In the genomic region with DNA sequence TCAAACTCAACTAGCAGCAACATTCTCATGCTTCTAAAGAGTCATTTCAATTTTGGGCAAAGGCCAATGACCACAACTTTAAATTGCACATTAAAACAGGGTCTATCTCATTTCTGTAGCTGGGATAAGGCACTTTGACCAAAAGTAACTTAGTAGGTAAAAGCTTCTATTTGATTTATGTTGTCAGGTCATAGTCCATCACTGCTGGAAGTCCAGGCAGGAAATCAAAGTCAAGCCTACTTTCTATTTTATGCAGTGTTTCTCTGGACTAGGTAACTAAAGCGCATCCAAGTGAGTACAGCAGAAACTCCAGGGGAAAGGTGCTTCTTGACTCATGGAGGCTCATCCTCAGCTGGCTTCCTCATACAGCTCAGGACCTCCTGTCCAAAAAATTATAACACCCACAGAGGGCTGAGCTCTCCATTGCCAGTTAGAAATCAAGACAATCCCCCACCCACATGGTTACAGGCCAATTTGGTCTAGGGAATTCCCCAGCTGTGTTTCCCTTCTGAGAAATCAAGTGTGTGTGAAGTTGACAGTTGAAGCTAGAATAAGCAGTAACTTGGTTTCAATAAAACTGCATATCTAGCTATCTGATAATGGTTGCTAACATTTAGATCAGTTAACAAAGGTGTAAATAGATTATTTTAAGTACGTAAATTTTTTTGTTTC, we compare ENCODE assay signal across 15 mouse cellular contexts.
DNase-seq lines count a peak whose midpoint lies in the region; ATAC-seq and TF ChIP-seq lines count a peak whose summit lies in the region.
"Had no signal": no experiment of that assay in that cellular context is flagged by ENCODE, and none has a peak within 500 bp of the region (broad histone marks: within the 10 kb centered on the region; RNA-seq: fewer than 3 reads in every experiment).

No protein-coding gene starts in this region.

- no peak overlapping the region for H3K4me3 ChIP-seq in kidney, adult 2 months (ENCODE audit: insufficient read depth, low read depth, low read length)
- no peak overlapping the region for H3K4me3 ChIP-seq in lung, embryonic 14.5 days (ENCODE audit: low read depth, low read length)
- H3K4me3 ChIP-seq: layer of hippocampus, adult 2 months; left cerebral cortex, adult 2 months; megakaryocyte, embryonic 14.5 days; neural tube, embryonic 13.5 days had no signal

- H3K36me3 ChIP-seq in kidney, adult 2 months (ENCODE audit: control insufficient read depth, insufficient read depth, low read length): no peaks in the 10 kb centered on the region
- no peaks in the 10 kb centered on the region for H3K36me3 ChIP-seq in lung, embryonic 14.5 days (ENCODE audit: insufficient read depth)
- H3K36me3 ChIP-seq: neural tube, embryonic 13.5 days had no signal

- H3K4me2 ChIP-seq in lung, embryonic 14.5 days: no peak overlapping the region
- H3K4me2 ChIP-seq: neural tube, embryonic 13.5 days had no signal

- H3K4me1 ChIP-seq in kidney, adult 2 months (ENCODE audit: control insufficient read depth, insufficient read depth, low read length): 0 out of 2 replicates have a peak, but pooled peaks cover 4% of the 10 kb centered on the region
- H3K4me1 ChIP-seq in lung, embryonic 14.5 days (ENCODE audit: insufficient read depth): no peaks in the 10 kb centered on the region
- H3K4me1 ChIP-seq: neural tube, embryonic 13.5 days had no signal

- no peak for TF ChIP-seq CTCF in kidney, adult 2 months (conservative IDR thresholded peaks at IDR 0.05; ENCODE audit: insufficient read depth, insufficient read length, low read depth, low read length)
- TF ChIP-seq CTCF in lung, embryonic 14.5 days (IDR thresholded peaks at IDR 0.05; ENCODE audit: low read depth): no peak

- no peaks in the 10 kb centered on the region for H3K9me3 ChIP-seq in lung, embryonic 14.5 days (ENCODE audit: low read depth, low read length)
- H3K9me3 ChIP-seq: neural tube, embryonic 13.5 days had no signal

- no peak for ATAC-seq in lung, embryonic 14.5 days (ENCODE audit: insufficient read depth)
- ATAC-seq in neutrophil, adult 5-6 weeks (ENCODE audit: extremely low read depth, insufficient number of reproducible peaks, low FRiP score, poor library complexity, severe bottlenecking): peak; percentile 63; the same call in 1 of the 2 replicates
- ATAC-seq: hindbrain, postnatal 0 days had no signal

- DNase-seq in kidney, adult 2 months: peak; percentile 21
- no peak for DNase-seq in kidney, postnatal 10 days
- DNase-seq in lung, embryonic 14.5 days: peak; percentile 4
- no peak for DNase-seq in lung, postnatal 14 days
- peak; percentile 11 for DNase-seq in Muller cell, postnatal 12 days (ENCODE audit: inconsistent ontology term)
- no peak for DNase-seq in thymus, postnatal 36 days
- no peak for DNase-seq in frontal cortex, postnatal 14 days (ENCODE audit: low spot score in 2 of 2)
- DNase-seq: gastrocnemius, postnatal 14 days; right cerebral cortex, postnatal 4 days had no signal

- H3K9ac ChIP-seq in lung, embryonic 14.5 days: no peak overlapping the region
- H3K9ac ChIP-seq: neural tube, embryonic 13.5 days had no signal

- no peaks in the 10 kb centered on the region for H3K27me3 ChIP-seq in kidney, adult 2 months (replicated peaks; ENCODE audit: control insufficient read depth, insufficient read depth, low read length)
- H3K27me3 ChIP-seq in lung, embryonic 14.5 days (ENCODE audit: insufficient read depth, low read length): no peaks in the 10 kb centered on the region
- H3K27me3 ChIP-seq: megakaryocyte, embryonic 14.5 days; neural tube, embryonic 13.5 days had no signal

- TF ChIP-seq POLR2A in kidney, adult 2 months (IDR thresholded peaks at IDR 0.05; ENCODE audit: low read depth, low read length): no peak

- 63% methylated on average over 2 of the region's 2 CpGs for WGBS in kidney, adult 2 months
- WGBS in lung, embryonic 14.5 days: 86% methylated on average over 2 of the region's 2 CpGs

- 0 out of 2 replicates have a peak overlapping the region, but pooled peaks have one; percentile 23 for H3K27ac ChIP-seq in kidney, adult 2 months (ENCODE audit: insufficient read depth, low read depth, low read length)
- no peak overlapping the region for H3K27ac ChIP-seq in lung, embryonic 14.5 days (ENCODE audit: low read depth)
- H3K27ac ChIP-seq: hindbrain, postnatal 0 days; layer of hippocampus, adult 2 months; left cerebral cortex, adult 2 months; neural tube, embryonic 13.5 days had no signal

Comparison
In these comparisons a context has a peak if more than half of its experiments do, and no peak if none do; other contexts are left out.
1. DNase-seq: peak in kidney, adult 2 months (single experiment), lung, embryonic 14.5 days (single experiment) and Muller cell, postnatal 12 days (single experiment); none in kidney, postnatal 10 days (single experiment), lung, postnatal 14 days (single experiment), thymus, postnatal 36 days (0 of 2) and frontal cortex, postnatal 14 days (0 of 2).